Mouse (Mus musculus) kidney, embryonic 16.5 days (tissue): ENCODE data around the gene Gp1ba. TPM values are rescaled to one million over a fixed set of nuclear protein-coding genes. Genes with fewer than 3 reads are reported as not detected.
A peak's percentile ranks its signal among the peaks of the same experiment; 100 is the strongest.

Experiments used
- ATAC-seq: fragments of 200-750 bp; cut with Nextera tagmentation; 2 replicates; pipeline ENCODE4 v1.8.0; 2017; ENCODE audit warnings: moderate TSS enrichment; ENCODE audit not compliant: low FRiP score, low TSS enrichment
- H3K27ac ChIP-seq: fragments of 300-500 bp; sonication (generic); 2 replicates; pipeline ENCODE4 v1.5.1; 2014; ENCODE audit warnings: low read length
- H3K27me3 ChIP-seq: fragments of 300-500 bp; sonication (generic); 2 replicates; pipeline ENCODE4 v1.6.1; 2014; ENCODE audit warnings: low read length, control low read depth, mixed read lengths; ENCODE audit not compliant: insufficient read depth
- H3K36me3 ChIP-seq: fragments of 300-500 bp; sonication (generic); 2 replicates; pipeline ENCODE4 v1.6.1; 2014; ENCODE audit warnings: low read length, control low read depth, mixed read lengths; ENCODE audit not compliant: insufficient read depth
- H3K4me1 ChIP-seq: fragments of 300-500 bp; sonication (generic); 2 replicates; pipeline ENCODE4 v1.6.1; 2014; ENCODE audit warnings: low read length, control low read depth, mixed read lengths; ENCODE audit not compliant: insufficient read depth
- H3K4me2 ChIP-seq: fragments of 300-500 bp; sonication (generic); replicated peaks from 2 replicates; pipeline ENCODE4 v1.6.1; 2014; ENCODE audit warnings: low read depth, low read length
- H3K4me3 ChIP-seq: fragments of 300-500 bp; sonication (generic); 2 replicates; pipeline ENCODE4 v1.5.1; 2014; ENCODE audit warnings: mild to moderate bottlenecking, low read length
- H3K9ac ChIP-seq: fragments of 300-500 bp; sonication (generic); replicated peaks from 2 replicates; pipeline ENCODE4 v1.6.1; 2014; ENCODE audit warnings: low read length
- H3K9me3 ChIP-seq: fragments of 300-500 bp; sonication (generic); 2 replicates; pipeline ENCODE4 v1.6.1; 2016; ENCODE audit warnings: low read length, control low read depth
- WGBS: fragments of 180-500 bp; shearing (Covaris S2); extraction: QIAGEN DNeasy Blood & Tissue Kit; methylation state at CpG from one replicate; pipeline ENCODE4 v1.1.7; 2014; 5-methylcytosine and 5-hydroxymethylcytosine counted together
- polyA plus RNA-seq: library from polyadenylated mRNA; unstranded; fragments of >200 nt; fragmentation: Nextera tagmentation; extraction: Ambion mirVana; gene quantifications from 2 replicates; pipeline ENCODE4 v1.2.1, GENCODE M21; 2015

Gene Gp1ba
- polyA plus RNA-seq, 1 experiment from 2014 or later = 0.11 TPM

DNA sequence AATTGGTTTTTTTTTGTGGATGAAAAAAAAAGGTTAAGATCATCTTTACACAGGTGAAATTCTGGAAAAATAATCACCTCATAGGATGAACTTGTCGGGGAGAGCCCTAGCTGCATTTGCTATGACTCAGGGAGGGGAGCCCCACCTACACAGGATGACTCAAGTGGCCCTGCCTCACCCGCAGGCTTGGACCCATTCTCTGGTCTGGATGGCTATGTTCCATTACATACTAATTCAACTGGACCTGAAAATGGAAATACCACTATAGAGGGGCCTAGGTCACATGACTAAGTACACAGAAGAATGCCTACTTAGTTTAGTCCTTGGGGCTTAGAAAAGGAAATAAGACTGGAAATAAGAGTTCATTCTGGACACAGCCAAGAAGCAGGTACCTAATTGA is 12.5 kb downstream of the Gp1ba start:
- Histone ChIP-seq H3K9ac (no peak overlapping the region; the same call in 1 of the 2 replicates), H3K4me3 (peak overlapping the region; percentile 100; the same call in 1 of the 2 replicates), H3K9me3 (no peaks in the 10 kb centered on the region), H3K36me3 (peaks cover 41% of the 10 kb centered on the region), H3K27ac (no peak overlapping the region; the same call in 1 of the 2 replicates), H3K4me2 (peak overlapping the region; percentile 98; the same call in 1 of the 2 replicates), H3K27me3 (no peaks in the 10 kb centered on the region), H3K4me1 (peaks cover 59% of the 10 kb centered on the region)
- 68% methylated on average over 2 of the region's 2 CpGs for WGBS
- no peak for ATAC-seq

DNA sequence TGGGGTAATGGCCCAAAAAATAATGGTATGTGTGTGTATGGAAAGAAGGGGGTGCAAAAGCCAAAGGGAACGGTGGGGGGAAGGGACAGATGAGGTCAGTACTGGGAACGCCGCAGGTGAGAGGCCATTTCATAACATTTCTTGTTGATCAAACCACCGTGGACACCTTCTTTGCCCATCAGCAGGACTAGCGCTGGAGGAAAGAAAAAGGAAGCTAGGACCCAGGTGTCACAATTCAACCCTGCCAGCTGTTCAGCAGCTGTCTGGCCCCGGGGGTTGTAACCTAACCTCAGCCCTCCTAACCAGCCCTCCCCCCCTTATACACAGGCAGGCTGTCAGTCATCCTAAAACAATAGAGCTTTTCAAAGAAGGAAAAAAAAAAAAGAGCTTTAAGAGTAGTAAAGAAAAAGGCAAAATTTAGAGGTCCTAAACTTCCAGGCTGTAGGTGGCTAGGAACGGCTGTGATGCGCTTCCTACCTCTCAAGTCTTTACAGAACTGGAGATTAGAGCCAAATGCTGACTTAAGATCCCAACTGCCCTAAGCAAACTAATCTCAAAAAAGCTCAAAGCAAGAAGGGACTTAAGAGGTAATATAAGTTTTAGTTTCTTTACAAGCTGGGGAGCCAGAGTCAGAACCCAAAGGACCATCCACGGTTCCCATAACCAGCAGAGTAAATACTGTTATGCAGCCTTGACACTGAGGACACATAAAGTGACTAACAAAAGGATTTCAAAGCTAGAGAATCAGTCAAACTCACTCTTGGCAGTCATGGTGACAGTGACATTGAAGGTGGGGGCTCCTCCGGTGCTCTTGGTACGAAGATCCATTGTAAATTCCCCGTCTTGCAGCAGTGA is 13.3 kb downstream of the Gp1ba start:
- ATAC-seq = no peak
- H3K27ac ChIP-seq = peak overlapping the region; percentile 99
- peak overlapping the region; percentile 98 for H3K4me2 ChIP-seq
- WGBS = 39% methylated on average over 12 of the region's 12 CpGs
- peaks cover 41% of the 10 kb centered on the region for H3K36me3 ChIP-seq
- H3K4me3 ChIP-seq = peak overlapping the region; percentile 100
- peak overlapping the region; percentile 99 for H3K9ac ChIP-seq
- H3K27me3 ChIP-seq = no peaks in the 10 kb centered on the region
- H3K4me1 ChIP-seq = peaks cover 67% of the 10 kb centered on the region
- H3K9me3 ChIP-seq = no peaks in the 10 kb centered on the region

DNA sequence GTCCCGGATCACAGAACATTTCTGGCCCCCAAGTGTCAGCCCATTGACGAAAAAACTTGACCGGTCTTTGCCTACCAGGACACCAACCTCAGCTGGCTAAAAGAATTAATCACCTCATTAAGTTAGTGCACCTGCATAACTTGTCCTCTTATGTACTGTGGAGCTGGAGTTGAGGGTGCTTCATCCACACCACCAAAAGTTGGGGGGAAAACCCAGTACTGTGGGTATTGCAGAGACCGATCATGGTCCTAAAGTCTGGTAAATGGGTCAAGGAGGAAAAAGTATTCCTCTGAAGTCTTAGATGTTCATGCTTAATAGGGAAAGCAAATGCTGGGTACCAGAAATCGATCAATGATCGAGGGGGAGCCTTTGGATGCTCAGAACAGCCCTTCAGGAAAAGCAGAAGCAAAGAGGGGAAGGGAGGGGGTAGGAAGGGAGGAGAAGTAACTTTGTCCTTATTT is 14.0 kb downstream of the Gp1ba start:
- ATAC-seq = no peak
- peak overlapping the region; percentile 99 for H3K27ac ChIP-seq
- 35% methylated on average over 6 of the region's 6 CpGs for WGBS

DNA sequence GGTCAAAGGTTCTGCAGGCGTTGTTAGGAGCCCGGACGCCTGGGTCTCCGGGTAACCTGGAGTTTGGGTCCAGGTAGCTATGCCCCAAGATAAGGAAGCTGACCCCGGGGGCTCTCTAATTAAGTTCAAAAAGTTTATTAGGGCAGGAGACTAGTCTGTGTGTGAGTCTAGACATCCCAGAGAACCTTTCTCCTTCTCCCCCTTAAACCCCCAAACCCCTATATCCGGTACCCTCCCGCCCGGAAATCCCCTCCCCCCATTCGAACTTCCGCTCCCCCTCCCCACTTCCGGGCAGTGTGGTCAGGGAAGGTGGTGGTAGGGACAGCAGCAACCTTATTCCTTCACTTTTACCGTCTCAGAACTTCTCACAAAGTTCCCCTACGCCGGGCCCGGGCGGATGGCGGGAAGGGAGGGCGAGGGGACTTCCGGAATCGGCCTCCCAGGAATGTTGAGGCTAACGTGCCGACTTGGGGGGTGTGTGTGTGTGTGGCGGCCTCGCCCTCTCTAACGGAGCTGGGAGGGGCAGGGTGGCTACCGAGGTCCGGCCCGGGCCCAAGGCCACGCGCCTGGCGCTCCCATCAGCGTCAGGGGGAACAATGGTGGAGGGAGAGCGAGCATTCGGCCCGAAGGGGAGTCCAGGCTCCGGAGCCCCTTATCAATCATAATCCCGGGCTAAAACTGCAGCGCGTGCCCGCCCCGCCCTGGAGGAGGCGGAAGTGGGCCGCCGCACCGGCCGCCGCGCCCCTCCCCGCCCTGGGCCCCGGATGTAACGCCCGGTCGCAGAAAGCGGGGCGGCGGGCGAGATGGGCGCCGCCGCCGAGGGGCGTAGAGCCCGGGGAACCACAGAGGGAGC is 14.6 kb downstream of the Gp1ba start:
- H3K4me3 ChIP-seq = peak overlapping the region; percentile 100
- peak overlapping the region; percentile 98 for H3K4me2 ChIP-seq
- no peaks in the 10 kb centered on the region for H3K27me3 ChIP-seq
- peak overlapping the region; percentile 99 for H3K9ac ChIP-seq
- peak; percentile 25 for ATAC-seq
- under 1% methylated on average over 59 of the region's 63 CpGs for WGBS
- peak overlapping the region; percentile 99 for H3K27ac ChIP-seq
- no peaks in the 10 kb centered on the region for H3K9me3 ChIP-seq
- H3K4me1 ChIP-seq = peaks cover 68% of the 10 kb centered on the region
- peaks cover 41% of the 10 kb centered on the region for H3K36me3 ChIP-seq

More for the DNA sequence above, 14.0 kb downstream of the Gp1ba start:
- H3K36me3 ChIP-seq = peaks cover 41% of the 10 kb centered on the region
- H3K9ac ChIP-seq = peak overlapping the region; percentile 99
- peaks cover 73% of the 10 kb centered on the region for H3K4me1 ChIP-seq
- no peaks in the 10 kb centered on the region for H3K9me3 ChIP-seq
- peak overlapping the region; percentile 98 for H3K4me2 ChIP-seq
- H3K4me3 ChIP-seq = peak overlapping the region; percentile 100
- no peaks in the 10 kb centered on the region for H3K27me3 ChIP-seq

DNA sequence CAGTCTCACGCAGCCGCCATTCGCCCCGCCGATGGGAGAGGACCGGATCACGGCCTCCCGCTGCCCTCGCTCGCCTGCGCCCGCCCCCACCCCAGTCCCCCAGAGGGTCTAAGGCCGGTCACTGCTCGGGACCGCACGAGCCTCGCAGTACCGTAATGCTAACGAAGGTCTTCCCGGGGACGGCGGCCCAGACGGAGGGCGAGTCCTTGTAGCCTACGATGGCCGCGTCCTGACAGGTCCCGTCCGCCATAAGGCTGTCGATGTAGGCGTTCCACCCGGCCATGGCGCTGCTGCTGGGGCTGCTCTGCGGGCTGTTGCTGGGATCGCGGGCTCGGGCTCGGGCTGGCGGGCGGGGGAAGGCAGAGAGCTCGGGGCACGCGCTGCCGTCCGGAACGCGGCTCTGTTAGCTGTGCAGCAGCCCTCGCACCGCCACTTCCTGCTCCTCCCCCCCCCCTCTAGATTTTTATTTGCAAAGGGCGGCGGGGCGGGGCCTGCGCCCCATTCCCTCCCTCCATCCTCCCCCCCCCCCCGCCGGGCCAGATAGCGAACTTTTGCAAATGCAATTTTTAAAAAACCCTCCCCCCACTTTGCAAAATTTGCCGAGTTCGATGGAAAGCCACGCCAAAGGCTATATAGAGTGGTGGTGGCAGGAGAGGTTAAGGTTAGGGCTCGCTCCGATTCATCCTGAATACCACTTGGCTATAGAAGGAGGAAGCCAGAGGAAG is 15.4 kb downstream of the Gp1ba start, which contains the start of gene Pfn1:
Gene Pfn1 (minus strand): TSS at position 447 of the 725 bp plus-strand sequence.
- Histone ChIP-seq H3K27me3 (no peaks in the 10 kb centered on the region), H3K36me3 (peaks cover 34% of the 10 kb centered on the region), H3K27ac (peak within 1 kb of the TSS; percentile 99), H3K4me2 (peak within 1 kb of the TSS; percentile 98), H3K9me3 (no peaks in the 10 kb centered on the region), H3K4me3 (peak within 1 kb of the TSS; percentile 100), H3K4me1 (peaks cover 60% of the 10 kb centered on the region), H3K9ac (peak within 1 kb of the TSS; percentile 99)
- under 1% methylated on average over 57 of the region's 61 CpGs for WGBS
- peak; percentile 39 for ATAC-seq

DNA sequence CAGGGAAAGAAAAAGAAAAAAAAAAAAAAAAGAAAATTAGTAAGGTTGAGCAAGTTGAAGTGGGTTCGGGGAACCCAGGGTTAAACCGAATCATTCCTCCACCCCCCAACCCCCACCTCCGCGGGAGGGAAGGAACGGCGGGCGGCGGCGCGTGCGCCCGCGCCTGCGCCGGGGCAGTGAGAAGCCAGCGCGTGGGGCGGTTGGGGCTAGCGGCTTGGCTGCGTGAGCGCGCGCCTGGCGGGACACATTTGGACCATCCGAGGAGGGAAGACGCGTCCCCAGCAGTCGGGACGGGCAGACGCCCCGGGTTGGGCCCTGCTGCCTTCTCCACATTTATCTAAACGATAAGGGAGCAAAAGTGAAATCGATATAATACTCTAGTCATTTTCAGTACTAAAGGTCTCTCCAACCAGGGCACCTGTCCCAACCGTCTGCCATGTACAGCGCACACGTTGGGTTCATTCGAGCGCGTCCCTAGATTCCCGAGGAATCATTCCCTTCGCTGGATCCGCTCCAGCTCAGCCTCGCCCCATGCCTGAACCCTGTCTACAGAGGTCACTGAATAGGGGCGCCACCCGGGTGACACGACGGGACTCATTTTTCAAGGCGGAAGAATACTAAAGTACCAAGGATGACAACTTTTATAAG is 16.1 kb downstream of the Gp1ba start:
- Histone ChIP-seq H3K4me1 (peaks cover 53% of the 10 kb centered on the region), H3K9ac (peak overlapping the region; percentile 99), H3K36me3 (peaks cover 27% of the 10 kb centered on the region), H3K4me2 (peak overlapping the region; percentile 98), H3K9me3 (no peaks in the 10 kb centered on the region), H3K4me3 (peak overlapping the region; percentile 100), H3K27me3 (no peaks in the 10 kb centered on the region), H3K27ac (peak overlapping the region; percentile 99)
- under 1% methylated on average over 48 of the region's 48 CpGs for WGBS
- ATAC-seq = peak; percentile 60

DNA sequence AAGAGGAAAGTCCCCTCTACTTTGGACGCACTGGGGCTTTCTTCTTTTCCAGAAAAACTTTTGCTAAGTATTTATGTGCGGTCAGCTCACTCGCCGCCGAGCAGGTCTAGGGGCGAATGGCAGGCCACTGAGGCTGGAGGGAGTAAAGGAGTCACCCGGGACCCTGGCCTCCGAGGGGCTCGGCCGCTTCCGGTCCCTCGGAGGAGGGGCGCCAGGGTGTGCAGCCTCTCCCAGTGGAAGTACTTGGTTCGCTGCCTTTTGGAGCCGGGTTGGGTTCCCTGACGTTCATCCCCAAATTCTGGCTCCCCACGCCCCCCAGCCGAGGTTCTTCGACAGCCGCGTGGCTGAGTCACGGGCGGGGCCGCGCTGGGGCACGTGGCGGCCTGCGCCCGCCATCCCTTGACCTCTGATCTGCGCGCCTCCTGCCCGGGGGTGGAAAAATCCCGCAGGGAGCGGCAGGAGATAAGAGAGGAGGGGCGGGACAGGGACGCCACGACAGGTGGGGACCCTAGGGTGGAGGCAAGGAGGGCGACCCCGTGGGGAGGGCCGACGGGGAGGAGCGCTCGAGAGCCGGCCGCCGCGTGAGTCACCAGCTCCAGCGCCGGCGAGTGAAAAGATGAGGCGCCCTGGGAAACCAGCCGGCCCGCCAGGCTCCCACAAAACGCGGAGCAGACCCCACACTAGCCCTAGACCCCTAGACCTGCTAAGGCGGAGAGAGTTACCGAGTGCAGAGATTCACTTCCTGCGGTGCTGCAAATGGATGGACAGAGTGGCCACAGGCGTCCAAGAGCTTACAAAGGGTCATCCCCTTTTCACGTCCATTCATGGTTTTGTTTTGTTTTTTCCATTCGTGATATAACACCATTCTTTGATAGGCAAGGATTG is 16.9 kb downstream of the Gp1ba start:
- H3K36me3 ChIP-seq = peaks cover 27% of the 10 kb centered on the region
- peak overlapping the region; percentile 99 for H3K27ac ChIP-seq
- H3K27me3 ChIP-seq = no peaks in the 10 kb centered on the region
- no peaks in the 10 kb centered on the region for H3K9me3 ChIP-seq
- peak; percentile 44 for ATAC-seq
- H3K4me3 ChIP-seq = peak overlapping the region; percentile 100
- 1% methylated on average over 58 of the region's 61 CpGs for WGBS
- H3K4me1 ChIP-seq = peaks cover 48% of the 10 kb centered on the region
- peak overlapping the region; percentile 98 for H3K4me2 ChIP-seq
- H3K9ac ChIP-seq = peak overlapping the region; percentile 99

DNA sequence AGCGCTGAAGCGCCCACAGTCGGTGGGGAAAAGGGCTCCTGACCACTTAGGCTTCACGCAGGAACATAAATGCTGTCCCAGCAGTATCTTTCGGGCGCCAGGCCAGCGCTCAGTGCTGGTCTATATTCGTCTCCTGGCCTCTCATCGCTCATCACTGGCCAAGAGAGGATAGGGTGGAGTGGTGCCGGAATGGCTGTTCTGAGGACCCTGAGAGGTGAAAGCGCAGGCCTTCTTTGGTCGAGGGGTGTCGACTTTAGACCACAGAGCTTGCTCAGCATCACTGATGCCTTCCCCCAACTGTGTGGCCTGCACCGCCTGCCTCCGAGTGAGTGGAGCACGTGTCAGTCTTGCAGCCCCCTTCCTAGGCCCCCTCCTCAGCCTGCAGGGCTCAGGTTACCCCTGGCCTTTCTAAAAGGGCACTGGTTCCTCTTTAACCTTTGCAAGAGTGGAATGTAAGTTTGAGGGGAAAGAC is 17.6 kb downstream of the Gp1ba start:
- Histone ChIP-seq H3K9ac (peak overlapping the region; percentile 99), H3K4me3 (peak overlapping the region; percentile 100), H3K27ac (peak overlapping the region; percentile 99), H3K4me2 (peak overlapping the region; percentile 98), H3K36me3 (peaks cover 21% of the 10 kb centered on the region), H3K4me1 (peaks cover 41% of the 10 kb centered on the region), H3K9me3 (no peaks in the 10 kb centered on the region), H3K27me3 (no peaks in the 10 kb centered on the region)
- ATAC-seq = 0 out of 2 replicates have a peak, but pooled peaks have one; percentile 8
- WGBS = 11% methylated on average over 16 of the region's 16 CpGs
